Comparison of ENCODE assay signal across 8 mouse cellular contexts in genomic region chr14:54577089-54577982, GRCm38 (mm10). TPM values are rescaled to one million over a fixed set of nuclear protein-coding genes. Genes with fewer than 3 reads are reported as not detected.
A peak's percentile ranks its signal among the peaks of the same experiment; 100 is the strongest.
DNase-seq lines count a peak whose midpoint lies in the region; ATAC-seq and TF ChIP-seq lines count a peak whose summit lies in the region.

Gene Ajuba (minus strand): TSS chr14:54577558.

- H3K4me1 ChIP-seq in forebrain, embryonic 10.5 days = peaks cover 64% of the 10 kb centered on the region
- peaks cover 40% of the 10 kb centered on the region for H3K4me1 ChIP-seq in heart, embryonic 13.5 days
- peaks cover 34% of the 10 kb centered on the region for H3K4me1 ChIP-seq in kidney, embryonic 16.5 days (ENCODE audit: insufficient read depth, low read length)
- peaks cover 4 to 30% of the 10 kb centered on the region in 2 experiments; a peak in 3 of 4 replicates for H3K4me1 ChIP-seq in liver, embryonic 14.5 days (replicated peaks; ENCODE audit: control insufficient read depth in 2 of 2, insufficient read depth in 2 of 2, low read length in 1 of 2)

- H3K27ac ChIP-seq in forebrain, embryonic 10.5 days = peak within 1 kb of the TSS; percentile 99
- H3K27ac ChIP-seq in heart, embryonic 13.5 days (replicated peaks) = peak within 1 kb of the TSS; percentile 96
- peak within 1 kb of the TSS; percentile 98 for H3K27ac ChIP-seq in kidney, embryonic 16.5 days (ENCODE audit: low read length)
- no peak within 1 kb of the TSS for H3K27ac ChIP-seq in liver, embryonic 14.5 days

- peak; percentile 93 for DNase-seq in 3134 (ENCODE audit: extremely low read depth, insufficient read length, low spot score)
- peak; percentile 93 for DNase-seq in adrenal gland, postnatal 14 days
- peak; percentile 96 for DNase-seq in forebrain, embryonic 10.5 days (ENCODE audit: extremely low spot score, low spot score)
- peak in 1 of 3 experiments; percentile 42 for DNase-seq in liver, embryonic 14.5 days (ENCODE audit: low read depth in 3 of 3, low spot score in 3 of 3)
- peak; percentile 96 for DNase-seq in neural tube, embryonic 10.5 days (ENCODE audit: extremely low spot score, low spot score)
- peak; percentile 47 for DNase-seq in telencephalon, adult 2 months (ENCODE audit: low read depth, low spot score)

- no peaks in the 10 kb centered on the region for H3K9me3 ChIP-seq in forebrain, embryonic 10.5 days
- no peaks in the 10 kb centered on the region for H3K9me3 ChIP-seq in heart, embryonic 13.5 days
- no peaks in the 10 kb centered on the region for H3K9me3 ChIP-seq in kidney, embryonic 16.5 days (ENCODE audit: low read length)
- H3K9me3 ChIP-seq in liver, embryonic 14.5 days (ENCODE audit: control insufficient read depth, low read length) = no peaks in the 10 kb centered on the region

- H3K36me3 ChIP-seq in forebrain, embryonic 10.5 days (replicated peaks) = peaks cover 29% of the 10 kb centered on the region
- peaks cover 12% of the 10 kb centered on the region; the same call in 1 of the 2 replicates for H3K36me3 ChIP-seq in heart, embryonic 13.5 days
- H3K36me3 ChIP-seq in kidney, embryonic 16.5 days (ENCODE audit: insufficient read depth, low read length) = 0 out of 2 replicates have a peak, but pooled peaks cover 4% of the 10 kb centered on the region
- no peaks in the 10 kb centered on the region for H3K36me3 ChIP-seq in liver, embryonic 14.5 days (replicated peaks; ENCODE audit: control insufficient read depth, insufficient read depth, low read depth)

- no peak for TF ChIP-seq CTCF in liver, embryonic 14.5 days (IDR thresholded peaks at IDR 0.05; ENCODE audit: low read depth)

- WGBS in forebrain, embryonic 10.5 days = under 1% methylated on average over 66 of the region's 66 CpGs
- under 1% methylated on average over 66 of the region's 66 CpGs for WGBS in heart, embryonic 13.5 days
- under 1% methylated on average over 66 of the region's 66 CpGs for WGBS in kidney, embryonic 16.5 days
- under 1% methylated on average over 66 of the region's 66 CpGs for WGBS in liver, embryonic 14.5 days (ENCODE audit: insufficient replicate concordance)

- H3K4me2 ChIP-seq in heart, embryonic 13.5 days = peak within 1 kb of the TSS; percentile 81
- H3K4me2 ChIP-seq in kidney, embryonic 16.5 days (replicated peaks; ENCODE audit: low read depth, low read length) = peak within 1 kb of the TSS; percentile 81
- peak within 1 kb of the TSS; percentile 70 for H3K4me2 ChIP-seq in liver, embryonic 14.5 days (ENCODE audit: low read depth)

- H3K4me3 ChIP-seq in forebrain, embryonic 10.5 days = peak within 1 kb of the TSS; percentile 86
- peak within 1 kb of the TSS; percentile 92 for H3K4me3 ChIP-seq in heart, embryonic 13.5 days
- peak within 1 kb of the TSS; percentile 93 for H3K4me3 ChIP-seq in kidney, embryonic 16.5 days (ENCODE audit: low read length)
- peak within 1 kb of the TSS; percentile 58 to 62 for H3K4me3 ChIP-seq in liver, embryonic 14.5 days (ENCODE audit: insufficient read depth in 1 of 2, low read depth in 2 of 2, low read length in 2 of 2)

- no peak for TF ChIP-seq EP300 in liver, embryonic 14.5 days (IDR thresholded peaks at IDR 0.05; ENCODE audit: low read depth)

- H3K9ac ChIP-seq in heart, embryonic 13.5 days = peak within 1 kb of the TSS; percentile 99
- H3K9ac ChIP-seq in kidney, embryonic 16.5 days (replicated peaks; ENCODE audit: low read length) = peak within 1 kb of the TSS; percentile 98
- H3K9ac ChIP-seq in liver, embryonic 14.5 days (replicated peaks) = no peak within 1 kb of the TSS; the same call in none of the 2 replicates

- ATAC-seq in heart, embryonic 13.5 days (ENCODE audit: extremely low read depth, insufficient number of reproducible peaks, low FRiP score, low TSS enrichment) = peak; percentile 37; the same call in 1 of the 2 replicates
- peak; percentile 72 for ATAC-seq in kidney, embryonic 16.5 days (ENCODE audit: low FRiP score, low TSS enrichment)
- ATAC-seq in liver, embryonic 14.5 days (ENCODE audit: insufficient read depth) = peak; percentile 29; the same call in 1 of the 2 replicates

- H3K27me3 ChIP-seq in forebrain, embryonic 10.5 days (ENCODE audit: poor library complexity, severe bottlenecking) = peaks cover 3% of the 10 kb centered on the region; the same call in 1 of the 2 replicates
- no peaks in the 10 kb centered on the region for H3K27me3 ChIP-seq in heart, embryonic 13.5 days (replicated peaks)
- H3K27me3 ChIP-seq in kidney, embryonic 16.5 days (ENCODE audit: insufficient read depth, low read length) = no peaks in the 10 kb centered on the region
- peaks cover 51% of the 10 kb centered on the region for H3K27me3 ChIP-seq in liver, embryonic 14.5 days (ENCODE audit: control insufficient read depth, insufficient read depth, low read length)

RNA-seq across cellular contexts. Expression of gene Ajuba, which starts in this region (rescaled TPM):
- total RNA-seq in adrenal gland, postnatal 14 days (2021) = 18.2 and 23.3 TPM in 2 replicates
- polyA plus RNA-seq in forebrain, embryonic 10.5 days (2016; fragmentation: Nextera tagmentation; extraction: Ambion mirVana) = 79.1 and 98.7 TPM in 2 replicates
- polyA plus RNA-seq in heart, embryonic 13.5 days (2015; fragmentation: Nextera tagmentation; extraction: Ambion mirVana) = 28.1 and 29.6 TPM in 2 replicates
- 32.9 and 45.6 TPM in 2 replicates for polyA plus RNA-seq in kidney, embryonic 16.5 days (2015; fragmentation: Nextera tagmentation; extraction: Ambion mirVana)
- polyA plus RNA-seq in liver, embryonic 14.5 days (2012; rRNA removed) = 3.7 TPM in 2 replicates
- polyA plus RNA-seq in liver, embryonic 14.5 days (2014; fragmentation: Nextera tagmentation; extraction: Ambion mirVana) = 1.0 and 1.8 TPM in 2 replicates
